28 mouse cellular contexts compared by ENCODE assay signal in genomic region chr4:139935557-139935956, GRCm38 (mm10). TPM values are rescaled to one million over a fixed set of nuclear protein-coding genes. Genes with fewer than 3 reads are reported as not detected.
"Had no signal": no experiment of that assay in that cellular context is flagged by ENCODE, and none has a peak within 500 bp of the region (broad histone marks: within the 10 kb centered on the region; RNA-seq: fewer than 3 reads in every experiment).

No protein-coding gene starts in this region.

- H3K4me3 ChIP-seq: kidney, embryonic 15.5 days; left cerebral cortex, adult 2 months; limb, embryonic 12.5 days; limb, embryonic 15.5 days; myocyte; neural tube, embryonic 13.5 days had no signal

- H3K4me2 ChIP-seq: kidney, embryonic 15.5 days; limb, embryonic 12.5 days; limb, embryonic 15.5 days; liver, embryonic 11.5 days; midbrain, embryonic 11.5 days; neural tube, embryonic 13.5 days had no signal

- H3K27ac ChIP-seq: kidney, embryonic 15.5 days; left cerebral cortex, adult 2 months; limb, embryonic 12.5 days; limb, embryonic 15.5 days; liver, embryonic 14.5 days; macrophage; neural tube, embryonic 13.5 days had no signal

- H3K27me3 ChIP-seq: neural tube, embryonic 13.5 days had no signal

- H3K9ac ChIP-seq: kidney, embryonic 15.5 days; limb, embryonic 12.5 days; limb, embryonic 15.5 days; liver, embryonic 14.5 days; neural tube, embryonic 13.5 days had no signal

- H3K36me3 ChIP-seq: kidney, embryonic 15.5 days; limb, embryonic 12.5 days; limb, embryonic 15.5 days; neural tube, embryonic 13.5 days had no signal

- ATAC-seq: midbrain, embryonic 16.5 days had no signal

- H3K4me1 ChIP-seq: kidney, embryonic 15.5 days; limb, embryonic 12.5 days; limb, embryonic 15.5 days had no signal

- DNase-seq: kidney, adult 11 months; kidney, adult 8-10 months; kidney, postnatal 10 days; kidney, postnatal 36 days; layer of hippocampus, postnatal 36 days; left cerebral cortex, postnatal 4 days; lung, adult 18-20 months; lung, postnatal 14 days; retina, postnatal 1 day; right cerebral cortex, postnatal 25 days; spleen, adult 18-20 months; thymus, adult 2 months; thymus, postnatal 14 days; thymus, postnatal 4 days had no signal

- H3K9me3 ChIP-seq: kidney, embryonic 15.5 days; limb, embryonic 12.5 days; limb, embryonic 15.5 days; neural tube, embryonic 13.5 days had no signal

RNA-seq across cellular contexts. Expression of gene Klhdc7a, which starts 32.3 kb away (rescaled TPM):
- total RNA-seq: megakaryocyte-erythroid progenitor cell, adult 5-6 weeks; monocyte, adult 5-6 weeks; neutrophil, adult 5-6 weeks had no signal
- polyA plus RNA-seq: limb, embryonic 12.5 days; macrophage; myocyte had no signal
